Mouse (Mus musculus): ENCODE results near the gene Thoc7.
"Not testable (repeated sequence)": the region's sequence is repeated elsewhere in the genome, so short reads cannot be mapped to it uniquely, and the experiment has no call there.

GRCm38 (mm10) chr14:13952151-13952550 is 9.5 kb downstream of the Thoc7 start:
- not testable (repeated sequence) for TF ChIP-seq CTCF (conservative IDR thresholded peaks at IDR 0.05; ENCODE audit: low read length); NANOG (IDR thresholded peaks at IDR 0.05; ENCODE audit: borderline replicate concordance, low read length); POU5F1 (IDR thresholded peaks at IDR 0.05; ENCODE audit: borderline replicate concordance, low read length)

All from E14TG2a.4 (cell line).